Mouse (Mus musculus) C2C12 (cell line): ENCODE results near the gene Cntfr. TPM values are rescaled to one million over a fixed set of nuclear protein-coding genes. Genes with fewer than 3 reads are reported as not detected.

Experiments used
- H3K27me3 ChIP-seq: one replicate; pipeline ENCODE4 v1.6.1; 2011; ENCODE audit not compliant: control insufficient read depth, insufficient read depth, insufficient read length
- H3K36me3 ChIP-seq: one replicate; pipeline ENCODE4 v1.6.1; 2011; ENCODE audit not compliant: control insufficient read depth, insufficient read depth
- H3K4me3 ChIP-seq: one replicate; pipeline ENCODE4 v1.5.1; 2011; ENCODE audit warnings: mild to moderate bottlenecking, control low read depth; ENCODE audit not compliant: poor library complexity, insufficient read depth, severe bottlenecking
- H3K79me2 ChIP-seq: one replicate; pipeline ENCODE4 v1.6.1; 2011; ENCODE audit not compliant: control insufficient read depth, insufficient read depth
- H3K79me3 ChIP-seq: one replicate; pipeline ENCODE4 v1.6.1; 2011; ENCODE audit warnings: low read depth, control low read depth
- H3ac ChIP-seq: one replicate; pipeline ENCODE3; 2011; ENCODE audit warnings: low read depth; ENCODE audit not compliant: control insufficient read depth, insufficient read length
- CEBPB ChIP-seq: IDR thresholded peaks from one replicate; pipeline ENCODE4 v1.6.1; 2011; ENCODE audit warnings: low read depth, mild to moderate bottlenecking, control low read depth, moderate library complexity
- CTCF ChIP-seq: IDR thresholded peaks from one replicate; pipeline ENCODE4 v1.5.1; 2011; ENCODE audit not compliant: control insufficient read depth, insufficient read depth, insufficient read length
- FOSL1 ChIP-seq: IDR thresholded peaks from one replicate; pipeline ENCODE4 v1.8.0; 2011; ENCODE audit warnings: mild to moderate bottlenecking, low read length; ENCODE audit not compliant: poor library complexity, insufficient read depth, severe bottlenecking
- MAX ChIP-seq: IDR thresholded peaks from one replicate; pipeline ENCODE4 v1.6.1; 2011; ENCODE audit warnings: mild to moderate bottlenecking, control low read depth
- MYOD1 ChIP-seq: IDR thresholded peaks from one replicate; pipeline ENCODE4 v1.6.1; 2011; ENCODE audit warnings: low read depth; ENCODE audit not compliant: control insufficient read depth, insufficient read length
- MYOG ChIP-seq: IDR thresholded peaks from one replicate; pipeline ENCODE4 v1.6.1; 2011; ENCODE audit not compliant: control insufficient read depth, insufficient read length; ENCODE audit errors: extremely low read depth
- USF1 ChIP-seq: IDR thresholded peaks from one replicate; pipeline ENCODE4 v1.6.1; 2011; ENCODE audit warnings: low read depth, mild to moderate bottlenecking, control low read depth, moderate library complexity
- polyA plus RNA-seq: library from polyadenylated mRNA; unstranded; fragments of >200 nt; fragmentation: generic; extraction: Trizol; gene quantifications from one replicate; pipeline ENCODE4 v1.2.1, GENCODE M21; 2012; ENCODE audit warnings: missing spikeins

Cntfr gene
- polyA plus RNA-seq, 1 experiment = 0.05 TPM

DNA sequence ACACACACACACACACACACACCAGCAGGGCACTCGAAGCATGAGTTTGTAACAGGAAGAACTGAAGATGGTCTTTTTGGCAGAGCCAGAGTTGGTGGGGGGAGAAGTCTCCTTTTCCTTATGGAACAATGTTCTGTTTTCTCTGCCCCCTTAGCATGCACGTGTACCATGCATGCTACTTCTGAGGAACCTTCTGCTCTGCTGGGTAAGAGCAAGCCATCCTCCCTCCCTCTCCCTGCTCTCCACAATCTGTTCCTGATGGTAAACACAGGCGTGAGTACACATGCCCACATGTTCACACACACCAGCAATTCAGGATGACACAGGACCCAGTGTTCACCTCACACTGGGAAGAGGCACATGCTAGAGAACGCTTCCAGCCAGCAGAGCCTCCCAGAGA is 15.7 kb downstream of the Cntfr start:
- Histone ChIP-seq H3ac (no peak overlapping the region), H3K27me3 (peaks cover 52% of the 10 kb centered on the region), H3K36me3 (no peaks in the 10 kb centered on the region), H3K79me2 (no peaks in the 10 kb centered on the region), H3K4me3 (no peak overlapping the region), H3K79me3 (no peaks in the 10 kb centered on the region)
- TF ChIP-seq FOSL1 = no peak
- no peak for TF ChIP-seq USF1
- no peak for TF ChIP-seq MYOD1
- TF ChIP-seq MAX = no peak
- TF ChIP-seq CEBPB = no peak
- no peak for TF ChIP-seq MYOG

DNA sequence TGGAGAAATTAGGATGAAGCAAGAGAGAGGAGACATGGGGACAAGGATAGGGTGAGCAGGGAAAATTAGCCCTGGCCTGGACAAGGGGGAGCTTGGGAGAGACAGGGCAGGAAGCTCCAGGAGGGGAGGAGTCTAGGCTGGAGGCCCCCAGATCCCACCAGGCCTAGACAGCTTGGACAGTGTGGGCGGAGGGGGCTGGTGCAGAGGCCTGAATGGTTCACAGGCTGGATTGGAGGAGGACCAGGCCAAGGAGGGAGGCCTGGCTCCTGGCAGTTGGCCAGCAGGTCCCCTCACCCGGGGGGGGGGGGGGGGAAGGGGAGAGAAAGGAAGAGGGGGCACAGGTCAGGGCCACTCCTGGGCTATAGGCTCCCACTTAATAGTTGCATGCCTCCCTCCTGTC is 17.6 kb downstream of the Cntfr start:
- Histone ChIP-seq H3K79me2 (no peaks in the 10 kb centered on the region), H3K36me3 (no peaks in the 10 kb centered on the region), H3K27me3 (peaks cover 63% of the 10 kb centered on the region), H3K4me3 (no peak overlapping the region), H3K79me3 (no peaks in the 10 kb centered on the region), H3ac (no peak overlapping the region)
- TF ChIP-seq MAX (no peak), FOSL1 (no peak), MYOG (no peak), CEBPB (no peak), USF1 (no peak), CTCF (no peak), MYOD1 (no peak)

DNA sequence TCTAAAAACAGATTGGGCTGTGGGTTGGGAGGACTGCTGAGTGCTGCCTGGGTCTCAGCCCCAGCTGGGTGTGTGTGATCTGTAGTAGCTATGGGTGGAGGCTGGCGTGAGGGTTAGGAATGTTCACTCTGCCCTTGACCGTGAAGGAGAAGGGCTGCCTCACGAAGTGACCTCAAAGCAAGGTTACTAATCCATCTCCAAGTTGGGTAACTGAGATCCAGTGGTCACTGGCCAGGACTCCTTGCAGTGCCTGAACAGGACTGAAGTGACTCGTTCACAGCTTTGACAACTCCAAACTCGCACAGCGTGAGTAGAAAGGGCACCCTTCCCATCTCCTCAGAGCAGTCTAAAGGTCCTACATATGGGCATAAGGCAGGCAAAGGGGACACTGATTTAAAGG is 18.0 kb downstream of the Cntfr start:
- TF ChIP-seq CEBPB (no peak), MAX (no peak), MYOG (no peak), USF1 (no peak), FOSL1 (no peak), MYOD1 (no peak), CTCF (no peak)
- peaks cover 67% of the 10 kb centered on the region for H3K27me3 ChIP-seq
- no peaks in the 10 kb centered on the region for H3K36me3 ChIP-seq
- no peaks in the 10 kb centered on the region for H3K79me2 ChIP-seq
- no peak overlapping the region for H3ac ChIP-seq
- H3K79me3 ChIP-seq = no peaks in the 10 kb centered on the region
- no peak overlapping the region for H3K4me3 ChIP-seq

DNA sequence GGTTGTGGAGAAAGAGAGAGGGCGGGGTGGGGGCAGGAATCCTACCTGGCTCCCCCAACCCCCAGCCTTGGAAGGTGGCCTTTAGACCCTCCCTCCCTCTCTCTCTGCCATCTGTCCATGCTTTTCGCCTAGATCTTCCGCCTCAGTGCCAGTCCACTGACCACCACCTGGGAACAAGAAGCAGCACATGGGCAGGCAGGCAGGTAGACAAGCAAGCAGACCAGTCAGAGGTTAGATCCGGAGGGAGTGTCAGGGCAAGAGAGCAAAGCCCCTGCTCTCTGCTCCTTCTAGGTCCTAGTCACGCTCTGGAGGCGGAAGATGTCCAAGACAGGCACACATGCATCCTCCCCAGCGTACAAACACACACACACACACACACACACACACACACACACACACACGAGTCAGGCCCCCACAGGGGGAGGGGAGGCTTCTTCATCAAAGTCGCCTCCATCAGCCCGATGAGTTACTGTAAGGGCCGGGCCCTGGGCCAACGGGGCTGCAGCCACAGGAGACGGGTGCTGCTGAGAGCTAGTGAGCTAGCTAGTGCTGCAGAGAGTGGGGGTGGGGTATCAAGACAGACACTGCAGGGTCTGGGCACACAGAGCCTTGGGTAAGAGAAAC is 19.8 kb downstream of the Cntfr start:
- Histone ChIP-seq H3ac (no peak overlapping the region), H3K79me2 (no peaks in the 10 kb centered on the region), H3K36me3 (no peaks in the 10 kb centered on the region), H3K4me3 (no peak overlapping the region), H3K27me3 (peaks cover 67% of the 10 kb centered on the region), H3K79me3 (no peaks in the 10 kb centered on the region)
- TF ChIP-seq MAX = no peak
- TF ChIP-seq MYOG = no peak
- TF ChIP-seq FOSL1 = no peak
- no peak for TF ChIP-seq CEBPB
- TF ChIP-seq MYOD1 = no peak
- TF ChIP-seq USF1 = no peak
- TF ChIP-seq CTCF = no peak

DNA sequence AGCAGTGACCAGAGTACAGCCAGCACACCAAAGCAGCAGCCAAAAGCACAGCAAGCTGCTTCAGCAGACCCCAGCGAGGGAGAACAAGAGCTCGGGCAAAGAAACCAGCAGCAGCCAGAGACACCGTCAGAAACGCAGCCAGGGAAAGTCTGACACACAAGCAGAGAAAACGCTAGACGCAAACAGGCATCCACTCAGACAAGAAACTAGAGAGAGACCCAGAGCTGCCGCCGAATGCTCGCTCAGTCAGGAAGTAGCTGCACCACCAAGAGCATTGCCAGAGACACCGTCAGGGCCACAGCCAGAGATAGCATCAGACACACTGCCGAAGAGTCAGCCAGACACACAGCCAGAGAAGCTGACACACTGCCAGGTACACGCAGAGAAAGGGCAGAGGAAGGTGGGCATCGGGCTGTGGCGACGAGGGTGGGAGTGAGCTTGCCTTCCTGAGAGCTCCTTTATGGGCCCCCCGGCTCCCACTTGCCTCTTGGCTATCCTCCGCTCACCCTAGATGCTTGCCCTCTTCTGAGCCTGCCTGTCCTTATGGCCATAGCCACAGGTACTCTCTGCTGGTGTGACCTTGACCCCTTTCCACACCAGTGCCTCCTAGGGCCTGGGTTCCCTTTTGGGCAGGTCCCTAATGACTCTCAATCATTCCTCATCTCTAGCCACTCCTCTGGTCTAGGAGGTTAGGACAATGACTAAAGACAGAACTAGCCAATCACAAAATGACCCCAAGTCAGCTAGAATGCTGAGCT is 20.5 kb downstream of the Cntfr start:
- H3K79me3 ChIP-seq = no peaks in the 10 kb centered on the region
- H3K79me2 ChIP-seq = no peaks in the 10 kb centered on the region
- no peak overlapping the region for H3K4me3 ChIP-seq
- TF ChIP-seq FOSL1 (no peak), CEBPB (no peak), MAX (no peak), CTCF (no peak)
- no peak overlapping the region for H3ac ChIP-seq
- peaks cover 65% of the 10 kb centered on the region for H3K27me3 ChIP-seq
- H3K36me3 ChIP-seq = no peaks in the 10 kb centered on the region
